Mouse (Mus musculus): ENCODE measurements around the gene Ttll7.

- TF ChIP-seq CTCF (IDR thresholded peaks at IDR 0.05; ENCODE audit: low read depth, low read length) (no peak), GATA1 (IDR thresholded peaks at IDR 0.05; ENCODE audit: borderline replicate concordance, low read length) (no peak), POLR2AphosphoS5 (IDR thresholded peaks at IDR 0.05; ENCODE audit: insufficient replicate concordance, low read depth, low read length) (no peak), TAL1 (conservative IDR thresholded peaks at IDR 0.05; ENCODE audit: low read depth, low read length) (no peak)
Observed at GRCm38 (mm10) chr3:146896581-146896980, 44.4 kb downstream of the Ttll7 start.

Data from G1E (cell line).